Mouse (Mus musculus) ES-E14 (cell line): ENCODE measurements around the gene Tm9sf2.

Source experiments
- CHD2 ChIP-seq: IDR thresholded peaks from 2 replicates; pipeline ENCODE4 v1.6.1; 2014; ENCODE audit warnings: mild to moderate bottlenecking, low read depth, low read length, inconsistent platforms
- ZC3H11A ChIP-seq: IDR thresholded peaks from 2 replicates; pipeline ENCODE4 v1.6.1; 2012; ENCODE audit warnings: low read depth, mild to moderate bottlenecking, inconsistent platforms, low read length, borderline replicate concordance
- ZNF384 ChIP-seq: IDR thresholded peaks from 2 replicates; pipeline ENCODE4 v1.6.1; 2012; ENCODE audit warnings: low read depth, low read length, inconsistent platforms

GRCm38 (mm10) chr14:122136368-122136928 is 29.6 kb downstream of the Tm9sf2 start:
- no peak for TF ChIP-seq CHD2
- TF ChIP-seq ZC3H11A, result no peak
- no peak for TF ChIP-seq ZNF384
